Mouse (Mus musculus) lung, embryonic 15.5 days (tissue): Measurements from ENCODE around the gene Mrc1. TPM values are rescaled to one million over a fixed set of nuclear protein-coding genes. Genes with fewer than 3 reads are reported as not detected.
A peak's percentile ranks its signal among the peaks of the same experiment; 100 is the strongest.

Experiments
- ATAC-seq: fragments of 200-750 bp; cut with Nextera tagmentation; 2 replicates; pipeline ENCODE4 v1.8.0; 2017; ENCODE audit warnings: moderate number of reproducible peaks, borderline replicate concordance; ENCODE audit not compliant: low FRiP score, low TSS enrichment; ENCODE audit errors: extremely low read depth
- H3K27ac ChIP-seq: fragments of 300-500 bp; sonication (generic); 2 replicates; pipeline ENCODE4 v1.5.1; 2015; ENCODE audit warnings: moderate library complexity, mild to moderate bottlenecking, inconsistent platforms
- H3K27me3 ChIP-seq: fragments of 300-500 bp; sonication (generic); 2 replicates; pipeline ENCODE4 v1.6.1; 2015; ENCODE audit warnings: inconsistent platforms
- H3K36me3 ChIP-seq: fragments of 300-500 bp; sonication (generic); 2 replicates; pipeline ENCODE4 v1.6.1; 2015; ENCODE audit warnings: inconsistent platforms
- H3K4me1 ChIP-seq: fragments of 300-500 bp; sonication (generic); 2 replicates; pipeline ENCODE4 v1.6.1; 2015; ENCODE audit warnings: inconsistent platforms
- H3K4me2 ChIP-seq: fragments of 300-500 bp; sonication (generic); 2 replicates; pipeline ENCODE4 v1.6.1; 2015; ENCODE audit warnings: inconsistent platforms, mild to moderate bottlenecking, moderate library complexity
- H3K4me3 ChIP-seq: fragments of 300-500 bp; sonication (generic); 2 replicates; pipeline ENCODE4 v1.5.1; 2015; ENCODE audit warnings: mild to moderate bottlenecking, inconsistent platforms
- H3K9ac ChIP-seq: fragments of 300-500 bp; sonication (generic); 2 replicates; pipeline ENCODE4 v1.6.1; 2015; ENCODE audit warnings: inconsistent platforms
- H3K9me3 ChIP-seq: fragments of 300-500 bp; sonication (generic); 2 replicates; pipeline ENCODE4 v1.6.1; 2016; ENCODE audit warnings: inconsistent platforms
- WGBS: fragments of 180-500 bp; shearing (Covaris S2); methylation state at CpG from one replicate; pipeline ENCODE4 v1.1.7; 2015; 5-methylcytosine and 5-hydroxymethylcytosine counted together
- polyA plus RNA-seq: library from polyadenylated mRNA; unstranded; fragments of >200 nt; fragmentation: Nextera tagmentation; extraction: Ambion mirVana; gene quantifications from 2 replicates; pipeline ENCODE4 v1.2.1, GENCODE M21; 2015

Gene Mrc1
- polyA plus RNA-seq, 1 experiment from 2014 or later, result 6.6 TPM

DNA sequence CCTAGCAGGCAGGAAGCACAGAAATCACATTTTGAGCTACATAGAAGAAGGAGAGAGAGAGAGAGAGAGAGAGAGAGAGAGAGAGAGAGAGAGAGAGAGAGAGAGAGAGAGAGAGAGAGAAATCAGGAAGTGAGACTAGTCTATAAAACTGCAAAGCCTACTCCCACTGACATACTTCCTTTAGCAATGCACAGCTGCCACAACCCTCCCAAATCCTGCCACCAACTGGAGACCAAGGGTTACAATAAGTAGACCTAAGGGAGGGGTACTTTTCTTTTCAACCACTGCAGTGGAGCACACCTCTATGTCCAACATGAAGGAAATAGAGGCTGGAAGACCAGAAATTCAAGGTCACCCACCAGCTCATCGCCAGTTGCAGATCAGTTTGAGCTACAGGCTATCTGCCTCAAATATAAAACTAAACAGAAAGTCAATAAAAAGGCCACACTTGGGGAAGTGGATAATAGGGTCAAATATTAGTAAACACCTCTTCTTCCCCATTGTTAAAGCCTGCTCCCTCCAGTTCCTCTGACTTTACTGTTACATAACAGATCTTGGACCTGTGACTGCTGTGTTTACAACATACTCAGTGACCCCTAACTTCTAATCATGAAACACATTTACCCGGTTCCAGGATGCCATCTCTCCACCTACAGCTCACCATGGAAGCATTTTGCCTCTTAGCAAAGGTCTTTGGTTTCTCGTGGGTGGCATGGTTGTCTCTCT lies 20.8 kb downstream of the Mrc1 start:
- H3K27ac ChIP-seq, result no peak overlapping the region
- H3K9ac ChIP-seq, result no peak overlapping the region
- H3K4me1 ChIP-seq, result no peaks in the 10 kb centered on the region
- no peak overlapping the region for H3K4me2 ChIP-seq
- WGBS, result 59% methylated on average over 3 of the region's 3 CpGs
- no peaks in the 10 kb centered on the region for H3K27me3 ChIP-seq
- H3K4me3 ChIP-seq, result no peak overlapping the region
- no peaks in the 10 kb centered on the region for H3K9me3 ChIP-seq
- H3K36me3 ChIP-seq, result no peaks in the 10 kb centered on the region
- ATAC-seq, result no peak

DNA sequence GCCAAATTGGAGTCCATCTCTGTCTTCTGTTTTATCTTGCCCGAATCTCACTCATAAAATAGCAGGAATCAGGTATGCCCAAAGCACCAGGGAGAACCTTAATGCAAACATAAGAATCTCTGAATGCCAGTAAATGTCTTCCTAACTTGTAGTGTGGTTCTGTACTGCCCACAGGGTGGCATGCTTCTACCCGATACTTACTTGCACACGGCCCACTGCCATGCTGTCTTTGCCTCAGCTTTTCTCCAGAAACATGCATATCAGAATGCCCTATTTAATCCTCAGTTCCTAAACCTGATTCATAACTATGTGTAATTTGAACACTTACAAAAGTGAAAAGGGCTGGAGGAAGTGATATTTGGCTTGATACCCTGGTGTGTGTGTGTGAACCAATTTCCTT lies 22.7 kb downstream of the Mrc1 start:
- Histone ChIP-seq H3K36me3 (no peaks in the 10 kb centered on the region), H3K9me3 (no peaks in the 10 kb centered on the region), H3K27ac (no peak overlapping the region), H3K4me3 (no peak overlapping the region), H3K4me2 (no peak overlapping the region), H3K4me1 (no peaks in the 10 kb centered on the region), H3K9ac (no peak overlapping the region), H3K27me3 (no peaks in the 10 kb centered on the region)
- 77% methylated on average over 3 of the region's 3 CpGs for WGBS
- no peak for ATAC-seq

DNA sequence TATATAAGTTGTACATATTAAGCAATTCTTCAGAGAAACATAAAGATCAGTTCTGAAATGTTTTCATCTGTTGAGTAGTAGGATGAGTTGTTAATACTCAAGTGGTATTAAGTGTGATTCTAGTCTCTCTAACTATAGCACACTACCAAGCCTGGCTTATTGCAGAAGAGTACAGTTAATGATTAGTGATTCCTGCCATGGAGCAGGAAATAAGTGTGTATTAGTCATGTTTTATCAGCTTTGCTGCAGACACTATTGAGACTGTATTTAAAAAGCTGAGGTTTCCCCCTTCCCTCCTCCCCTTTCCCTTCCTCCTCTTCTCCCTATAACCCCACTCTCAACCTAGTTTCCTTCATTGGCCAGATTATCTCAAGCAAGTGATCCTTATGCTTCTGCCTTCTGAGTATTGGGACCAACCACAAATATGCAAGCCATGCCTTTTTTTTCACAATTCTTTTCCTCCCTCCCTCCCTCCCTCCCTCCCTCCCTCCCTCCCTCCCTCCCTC lies 29.2 kb downstream of the Mrc1 start:
- Histone ChIP-seq H3K27ac (no peak overlapping the region), H3K27me3 (no peaks in the 10 kb centered on the region), H3K9me3 (no peaks in the 10 kb centered on the region), H3K4me1 (no peaks in the 10 kb centered on the region), H3K4me3 (no peak overlapping the region), H3K4me2 (no peak overlapping the region), H3K36me3 (no peaks in the 10 kb centered on the region), H3K9ac (no peak overlapping the region)
- ATAC-seq, result no peak

DNA sequence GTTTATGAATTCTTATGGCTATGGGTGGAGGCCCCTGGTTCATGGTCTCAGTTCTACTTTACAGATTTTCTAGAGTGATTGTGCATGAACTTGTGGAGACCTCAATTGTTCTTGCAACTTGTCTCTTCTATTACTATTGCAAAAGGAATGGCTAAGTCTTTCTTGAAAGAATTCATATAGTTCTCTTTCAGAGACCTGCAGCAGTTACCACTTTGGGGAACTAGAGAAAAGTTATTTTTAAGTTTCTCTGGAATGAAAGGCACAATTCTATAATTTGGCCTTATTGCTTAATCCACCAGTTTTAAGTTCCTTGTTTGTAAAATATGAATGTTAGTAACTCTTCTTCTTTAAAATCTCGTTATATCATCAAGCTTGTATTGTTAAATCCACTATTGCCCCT lies 32.9 kb downstream of the Mrc1 start:
- Histone ChIP-seq H3K9ac (no peak overlapping the region), H3K4me1 (no peaks in the 10 kb centered on the region), H3K27ac (no peak overlapping the region), H3K4me3 (no peak overlapping the region), H3K36me3 (no peaks in the 10 kb centered on the region), H3K27me3 (no peaks in the 10 kb centered on the region), H3K4me2 (no peak overlapping the region), H3K9me3 (no peaks in the 10 kb centered on the region)
- WGBS, result 85% methylated on average over 1 of the region's 1 CpGs
- ATAC-seq, result no peak

DNA sequence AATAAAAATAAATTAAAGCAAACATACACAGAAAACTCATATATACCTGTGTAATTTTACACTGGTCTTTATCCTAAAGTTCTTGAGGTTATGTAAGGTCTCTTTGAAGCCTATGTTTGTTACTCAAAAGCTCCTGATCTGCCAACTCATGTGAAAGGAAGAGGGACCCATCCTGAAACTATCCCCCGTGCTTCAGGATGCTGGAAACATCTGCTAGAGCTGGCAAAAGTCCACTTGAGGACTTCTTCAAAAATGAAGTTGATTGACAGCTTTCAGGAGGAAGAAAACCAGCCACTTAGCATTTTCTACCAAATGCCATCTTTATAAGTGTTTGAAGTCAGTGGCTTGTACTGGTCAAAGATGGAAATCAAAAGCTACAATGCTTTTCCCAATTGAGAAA lies 40.0 kb downstream of the Mrc1 start:
- Histone ChIP-seq H3K27me3 (no peaks in the 10 kb centered on the region), H3K36me3 (no peaks in the 10 kb centered on the region), H3K4me1 (no peaks in the 10 kb centered on the region), H3K9ac (no peak overlapping the region), H3K9me3 (no peaks in the 10 kb centered on the region), H3K27ac (no peak overlapping the region), H3K4me3 (no peak overlapping the region), H3K4me2 (no peak overlapping the region)
- ATAC-seq, result no peak
- WGBS, result 31% methylated on average over 1 of the region's 1 CpGs

DNA sequence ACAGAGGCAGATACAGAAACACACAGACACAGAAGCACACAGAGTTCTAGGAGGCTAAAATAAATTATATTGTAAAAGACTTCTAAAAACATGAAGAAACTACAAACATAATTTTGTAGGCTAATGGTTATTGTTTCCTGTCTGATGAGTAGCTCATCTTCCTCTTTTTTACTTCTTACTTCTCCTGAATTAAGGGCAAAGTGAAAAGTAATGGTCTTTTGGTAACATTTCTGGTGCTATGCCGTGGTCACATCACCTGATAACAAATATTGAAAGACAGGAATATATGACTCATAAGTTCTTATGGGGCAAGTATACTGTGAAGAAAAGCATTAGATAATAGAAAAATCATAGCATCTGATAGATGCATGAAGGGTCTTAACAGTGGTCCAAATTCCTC lies 42.9 kb downstream of the Mrc1 start:
- Histone ChIP-seq H3K4me1 (no peaks in the 10 kb centered on the region), H3K36me3 (no peaks in the 10 kb centered on the region), H3K9me3 (no peaks in the 10 kb centered on the region), H3K9ac (no peak overlapping the region), H3K27me3 (no peaks in the 10 kb centered on the region), H3K4me3 (no peak overlapping the region), H3K27ac (no peak overlapping the region), H3K4me2 (no peak overlapping the region)
- no peak for ATAC-seq
- WGBS, result 76% methylated on average over 1 of the region's 1 CpGs

DNA sequence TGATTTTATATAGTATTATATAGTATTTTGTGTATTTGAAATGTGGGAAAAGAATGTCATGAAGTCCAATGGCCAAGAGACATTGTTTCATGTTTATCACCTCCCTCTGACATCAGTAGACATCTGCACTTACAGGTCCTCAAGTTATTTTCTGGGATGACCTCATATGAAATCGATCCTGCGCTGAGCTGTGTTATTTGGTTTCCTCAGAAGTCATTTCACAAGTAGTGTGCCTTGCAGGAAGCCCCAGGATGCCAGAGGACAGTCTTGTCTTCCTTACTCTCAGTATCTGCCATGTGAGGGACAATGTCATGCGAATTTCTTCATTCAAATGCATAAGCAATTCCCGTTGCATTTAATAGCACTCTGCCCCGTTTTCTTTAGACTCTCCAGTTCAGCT lies 46.6 kb downstream of the Mrc1 start:
- H3K36me3 ChIP-seq, result no peaks in the 10 kb centered on the region
- WGBS, result 84% methylated on average over 5 of the region's 5 CpGs
- H3K27ac ChIP-seq, result no peak overlapping the region
- no peak overlapping the region for H3K4me3 ChIP-seq
- no peak for ATAC-seq
- 0 out of 2 replicates have a peak, but pooled peaks cover 3% of the 10 kb centered on the region for H3K4me1 ChIP-seq
- H3K9ac ChIP-seq, result no peak overlapping the region
- no peaks in the 10 kb centered on the region for H3K9me3 ChIP-seq
- no peak overlapping the region for H3K4me2 ChIP-seq
- H3K27me3 ChIP-seq, result no peaks in the 10 kb centered on the region

DNA sequence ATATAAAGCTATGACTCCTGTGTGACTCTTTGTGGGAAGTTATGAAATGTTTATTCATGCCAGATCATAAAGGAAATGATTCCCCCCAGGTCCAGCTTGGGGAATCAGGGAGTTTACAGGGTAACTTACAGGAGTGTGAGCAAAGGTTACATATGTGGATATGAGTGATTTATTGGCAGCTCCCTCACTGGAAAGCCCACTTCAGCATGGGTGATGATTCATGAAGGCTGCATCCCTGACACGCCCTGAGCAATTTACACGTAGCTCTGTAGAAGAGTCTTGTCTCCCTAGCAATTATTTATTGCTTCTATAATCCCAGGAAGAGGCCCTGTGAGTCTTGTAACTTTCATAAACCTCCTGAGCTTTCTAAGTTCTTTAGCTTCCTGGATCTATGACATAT lies 50.1 kb downstream of the Mrc1 start:
- 18% methylated on average over 2 of the region's 2 CpGs for WGBS
- no peak overlapping the region for H3K27ac ChIP-seq

DNA sequence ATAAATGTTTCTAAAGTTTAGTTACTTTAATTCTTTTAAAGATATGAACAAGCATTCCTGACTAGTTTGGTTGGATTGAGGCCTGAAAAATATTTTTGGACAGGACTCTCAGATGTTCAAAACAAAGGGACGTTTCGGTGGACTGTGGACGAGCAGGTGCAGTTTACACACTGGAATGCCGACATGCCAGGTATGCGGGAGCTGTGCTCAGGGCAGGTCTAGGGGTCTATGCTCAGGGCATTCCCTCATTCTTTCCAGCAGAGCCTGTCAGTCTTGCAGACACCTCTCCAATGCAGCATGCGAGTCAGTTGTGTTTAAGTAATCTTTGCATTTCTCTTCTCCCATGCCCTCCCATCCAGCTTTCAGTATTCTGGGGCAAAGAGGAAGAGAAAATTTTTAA lies 50.6 kb downstream of the Mrc1 start:
- Histone ChIP-seq H3K4me2 (no peak overlapping the region), H3K27me3 (no peaks in the 10 kb centered on the region), H3K4me3 (no peak overlapping the region), H3K9me3 (no peaks in the 10 kb centered on the region), H3K36me3 (no peaks in the 10 kb centered on the region), H3K4me1 (0 out of 2 replicates have a peak, but pooled peaks cover 3% of the 10 kb centered on the region), H3K9ac (no peak overlapping the region), H3K27ac (no peak overlapping the region)
- no peak for ATAC-seq
- WGBS, result 52% methylated on average over 6 of the region's 6 CpGs

More for the DNA sequence above, 50.1 kb downstream of the Mrc1 start:
- ATAC-seq, result no peak
- Histone ChIP-seq H3K36me3 (no peaks in the 10 kb centered on the region), H3K4me1 (0 out of 2 replicates have a peak, but pooled peaks cover 3% of the 10 kb centered on the region), H3K9ac (no peak overlapping the region), H3K27me3 (no peaks in the 10 kb centered on the region), H3K4me3 (no peak overlapping the region), H3K4me2 (no peak overlapping the region), H3K9me3 (no peaks in the 10 kb centered on the region)

DNA sequence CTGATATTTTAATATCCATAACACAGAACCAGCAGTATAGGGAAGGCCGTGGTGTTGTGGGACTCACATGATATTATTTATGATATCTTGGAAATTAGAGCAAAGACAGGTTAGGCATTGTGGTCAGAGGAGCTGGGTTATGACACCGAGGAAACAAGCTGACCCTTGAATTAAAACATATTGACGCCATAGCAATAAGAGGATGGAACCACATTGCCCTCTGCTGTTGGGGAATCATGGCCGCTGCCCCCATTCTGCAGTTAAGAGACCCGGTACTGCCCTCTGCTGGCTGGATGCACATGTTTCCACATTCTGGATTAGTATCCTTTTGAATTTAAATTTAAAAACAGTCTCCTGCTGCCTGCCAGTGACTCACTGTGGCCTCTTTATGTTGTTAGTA lies 66.1 kb downstream of the Mrc1 start:
- H3K27ac ChIP-seq, result no peak overlapping the region
- H3K4me1 ChIP-seq, result no peaks in the 10 kb centered on the region
- no peaks in the 10 kb centered on the region for H3K9me3 ChIP-seq
- peak; percentile 11; the same call in 1 of the 2 replicates for ATAC-seq
- H3K9ac ChIP-seq, result no peak overlapping the region
- H3K36me3 ChIP-seq, result no peaks in the 10 kb centered on the region
- 28% methylated on average over 5 of the region's 5 CpGs for WGBS
- H3K27me3 ChIP-seq, result no peaks in the 10 kb centered on the region
- H3K4me2 ChIP-seq, result no peak overlapping the region
- no peak overlapping the region for H3K4me3 ChIP-seq

DNA sequence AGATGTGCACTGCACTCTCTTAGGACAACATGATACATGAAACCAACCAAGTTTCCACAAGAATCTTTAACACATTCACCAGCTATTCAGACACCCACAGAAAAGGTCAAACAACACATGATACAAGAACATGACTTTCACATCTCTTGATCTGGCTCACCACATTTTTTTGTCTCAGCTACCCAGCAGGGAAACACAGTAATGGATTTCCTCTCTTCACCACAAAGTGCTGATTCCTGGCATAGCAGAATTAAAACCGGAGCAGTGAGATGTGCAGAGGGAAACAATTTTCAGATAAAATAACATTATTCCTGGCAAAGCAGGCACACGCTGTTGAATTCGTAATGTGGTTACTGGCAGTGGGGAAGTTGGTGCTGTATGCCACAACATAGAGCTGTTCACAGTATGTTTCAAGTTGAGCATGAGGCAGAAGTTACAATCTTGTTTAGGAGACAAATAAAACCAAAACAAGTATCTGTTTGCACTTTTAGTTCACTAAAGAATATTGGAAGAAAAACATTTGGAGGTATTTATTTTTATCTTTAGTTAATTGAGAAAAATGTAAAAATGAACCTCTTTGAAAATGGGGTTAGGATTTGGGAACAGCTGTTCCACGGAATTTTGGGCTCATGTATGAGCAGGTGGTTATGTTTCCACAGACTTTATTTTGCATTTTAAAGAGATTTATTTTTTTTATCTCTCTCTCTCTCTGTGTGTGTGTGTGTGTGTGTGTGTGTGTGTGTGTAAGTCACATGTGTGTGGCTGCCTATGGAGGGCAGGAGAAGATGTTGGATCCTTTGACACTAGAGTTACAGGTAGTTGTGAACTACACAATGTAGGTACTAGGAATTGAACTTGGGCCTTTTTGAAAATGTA lies 83.6 kb downstream of the Mrc1 start:
- Histone ChIP-seq H3K4me1 (no peaks in the 10 kb centered on the region), H3K4me2 (no peak overlapping the region), H3K9me3 (no peaks in the 10 kb centered on the region; the same call in 1 of the 2 replicates), H3K4me3 (no peak overlapping the region), H3K27me3 (no peaks in the 10 kb centered on the region), H3K27ac (no peak overlapping the region), H3K36me3 (no peaks in the 10 kb centered on the region), H3K9ac (no peak overlapping the region)
- no peak for ATAC-seq
- whole genome bisulfite sequencing, result 73% methylated on average over 4 of the region's 4 CpGs

DNA sequence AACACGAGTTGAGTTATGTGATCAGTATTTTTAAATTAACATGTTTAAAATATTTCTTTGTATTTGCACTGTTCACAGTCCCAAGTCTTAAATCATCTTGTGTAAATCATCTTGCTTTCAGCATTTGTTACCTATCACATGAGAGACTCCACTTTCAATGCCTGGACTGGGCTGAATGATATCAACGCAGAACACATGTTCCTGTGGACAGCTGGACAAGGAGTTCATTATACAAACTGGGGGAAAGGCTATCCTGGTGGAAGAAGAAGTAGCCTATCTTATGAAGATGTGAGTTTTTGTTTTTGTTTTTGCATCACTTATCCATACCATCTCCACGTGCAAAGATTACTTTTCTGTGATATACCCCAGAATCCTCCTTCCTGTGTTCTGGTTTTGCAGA lies 85.9 kb downstream of the Mrc1 start:
- WGBS, result 57% methylated on average over 3 of the region's 3 CpGs
- H3K27ac ChIP-seq, result no peak overlapping the region
- no peaks in the 10 kb centered on the region for H3K4me1 ChIP-seq
- H3K9ac ChIP-seq, result no peak overlapping the region
- no peaks in the 10 kb centered on the region for H3K36me3 ChIP-seq
- H3K9me3 ChIP-seq, result no peaks in the 10 kb centered on the region; the same call in 1 of the 2 replicates
- no peak overlapping the region for H3K4me2 ChIP-seq
- no peak for ATAC-seq
- H3K4me3 ChIP-seq, result no peak overlapping the region
- H3K27me3 ChIP-seq, result no peaks in the 10 kb centered on the region
